Mouse (Mus musculus): ENCODE results near the gene Cdc20b. TPM values are rescaled to one million over a fixed set of nuclear protein-coding genes. Genes with fewer than 3 reads are reported as not detected.

Gene Cdc20b
- polyA plus RNA-seq, 1 experiment from 2014 or later: 0.52 TPM

- Histone ChIP-seq H3K4me2 (no peak overlapping the region), H3K9ac (no peak overlapping the region), H3K27me3 (no peaks in the 10 kb centered on the region), H3K36me3 (no peaks in the 10 kb centered on the region), H3K27ac (replicated peaks) (no peak overlapping the region), H3K9me3 (no peaks in the 10 kb centered on the region), H3K4me3 (no peak overlapping the region), H3K4me1 (replicated peaks) (no peaks in the 10 kb centered on the region)
- 43% methylated on average over 9 of the region's 9 CpGs for WGBS
- no peak for ATAC-seq (ENCODE audit: low FRiP score, low read depth)
Measured at GRCm38 (mm10) chr13:113079021-113079420, 44.1 kb downstream of the Cdc20b start.

- Histone ChIP-seq H3K27me3 (no peaks in the 10 kb centered on the region), H3K9ac (no peak overlapping the region), H3K27ac (replicated peaks) (no peak overlapping the region), H3K4me1 (replicated peaks) (no peaks in the 10 kb centered on the region), H3K4me3 (no peak overlapping the region), H3K36me3 (no peaks in the 10 kb centered on the region), H3K9me3 (no peaks in the 10 kb centered on the region), H3K4me2 (no peak overlapping the region)
- ATAC-seq (ENCODE audit: low FRiP score, low read depth): no peak
- WGBS: 32% methylated on average over 1 of the region's 1 CpGs
Measured at GRCm38 (mm10) chr13:113082101-113082500, 47.2 kb downstream of the Cdc20b start.

- no peak overlapping the region for H3K4me3 ChIP-seq
- WGBS: 82% methylated on average over 5 of the region's 5 CpGs
- no peak overlapping the region for H3K4me2 ChIP-seq
- no peak for ATAC-seq (ENCODE audit: low FRiP score, low read depth)
- H3K9me3 ChIP-seq: no peaks in the 10 kb centered on the region
- H3K4me1 ChIP-seq (replicated peaks): no peaks in the 10 kb centered on the region
- H3K27ac ChIP-seq (replicated peaks): no peak overlapping the region
- H3K27me3 ChIP-seq: no peaks in the 10 kb centered on the region
- no peaks in the 10 kb centered on the region for H3K36me3 ChIP-seq
- H3K9ac ChIP-seq: no peak overlapping the region
Measured at GRCm38 (mm10) chr13:113084732-113085131, 49.8 kb downstream of the Cdc20b start.

GRCm38 (mm10) chr13:113087226-113088017 lies 52.5 kb downstream of the Cdc20b start:
- no peaks in the 10 kb centered on the region for H3K36me3 ChIP-seq
- H3K27ac ChIP-seq (replicated peaks): no peak overlapping the region
- no peak overlapping the region for H3K4me3 ChIP-seq
- no peak overlapping the region for H3K9ac ChIP-seq
- ATAC-seq (ENCODE audit: low FRiP score, low read depth): no peak
- no peaks in the 10 kb centered on the region for H3K4me1 ChIP-seq (replicated peaks)
- no peak overlapping the region for H3K4me2 ChIP-seq
- WGBS: 88% methylated on average over 13 of the region's 13 CpGs
- H3K27me3 ChIP-seq: no peaks in the 10 kb centered on the region
- no peaks in the 10 kb centered on the region for H3K9me3 ChIP-seq

GRCm38 (mm10) chr13:113090489-113090888 lies 55.6 kb downstream of the Cdc20b start:
- 83% methylated on average over 8 of the region's 8 CpGs for WGBS

GRCm38 (mm10) chr13:113094618-113095017 lies 59.7 kb downstream of the Cdc20b start:
- no peak for ATAC-seq (ENCODE audit: low FRiP score, low read depth)
- H3K27ac ChIP-seq (replicated peaks): no peak overlapping the region
- no peaks in the 10 kb centered on the region for H3K9me3 ChIP-seq
- no peaks in the 10 kb centered on the region for H3K36me3 ChIP-seq
- 92% methylated on average over 1 of the region's 1 CpGs for WGBS
- 0 out of 2 replicates have a peak, but pooled peaks cover 3% of the 10 kb centered on the region for H3K4me1 ChIP-seq (replicated peaks)
- no peak overlapping the region for H3K4me2 ChIP-seq
- no peaks in the 10 kb centered on the region for H3K27me3 ChIP-seq
- no peak overlapping the region for H3K9ac ChIP-seq
- no peak overlapping the region for H3K4me3 ChIP-seq

More at GRCm38 (mm10) chr13:113090489-113090888, 55.6 kb downstream of the Cdc20b start:
- H3K27me3 ChIP-seq: no peaks in the 10 kb centered on the region
- no peak overlapping the region for H3K27ac ChIP-seq (replicated peaks)
- no peak for ATAC-seq (ENCODE audit: low FRiP score, low read depth)
- H3K9me3 ChIP-seq: no peaks in the 10 kb centered on the region
- no peak overlapping the region for H3K9ac ChIP-seq
- H3K4me1 ChIP-seq (replicated peaks): no peaks in the 10 kb centered on the region
- H3K4me2 ChIP-seq: no peak overlapping the region
- H3K36me3 ChIP-seq: no peaks in the 10 kb centered on the region
- H3K4me3 ChIP-seq: no peak overlapping the region

GRCm38 (mm10) chr13:113097011-113097410 lies 62.1 kb downstream of the Cdc20b start:
- Histone ChIP-seq H3K4me3 (no peak overlapping the region), H3K27me3 (no peaks in the 10 kb centered on the region)
- WGBS: 64% methylated on average over 3 of the region's 3 CpGs

GRCm38 (mm10) chr13:113098406-113098805 lies 63.5 kb downstream of the Cdc20b start:
- Histone ChIP-seq H3K27me3 (no peaks in the 10 kb centered on the region), H3K9me3 (no peaks in the 10 kb centered on the region), H3K36me3 (no peaks in the 10 kb centered on the region), H3K4me1 (replicated peaks) (0 out of 2 replicates have a peak, but pooled peaks cover 3% of the 10 kb centered on the region), H3K4me2 (no peak overlapping the region), H3K4me3 (no peak overlapping the region), H3K9ac (no peak overlapping the region), H3K27ac (replicated peaks) (no peak overlapping the region)
- no peak for ATAC-seq (ENCODE audit: low FRiP score, low read depth)
- 95% methylated on average over 2 of the region's 2 CpGs for WGBS

More at GRCm38 (mm10) chr13:113097011-113097410, 62.1 kb downstream of the Cdc20b start:
- Histone ChIP-seq H3K27ac (replicated peaks) (no peak overlapping the region), H3K9ac (no peak overlapping the region), H3K36me3 (no peaks in the 10 kb centered on the region), H3K4me2 (no peak overlapping the region), H3K9me3 (no peaks in the 10 kb centered on the region), H3K4me1 (replicated peaks) (0 out of 2 replicates have a peak, but pooled peaks cover 3% of the 10 kb centered on the region)
- ATAC-seq (ENCODE audit: low FRiP score, low read depth): no peak

- 0 out of 2 replicates have a peak, but pooled peaks cover 3% of the 10 kb centered on the region for H3K4me1 ChIP-seq (replicated peaks)
- no peaks in the 10 kb centered on the region for H3K9me3 ChIP-seq
- 89% methylated on average over 6 of the region's 6 CpGs for WGBS
- H3K27ac ChIP-seq (replicated peaks): no peak within 1 kb of the TSS
- H3K4me3 ChIP-seq: no peak within 1 kb of the TSS
- no peaks in the 10 kb centered on the region for H3K36me3 ChIP-seq
- no peaks in the 10 kb centered on the region for H3K27me3 ChIP-seq
- no peak within 1 kb of the TSS for H3K9ac ChIP-seq
- ATAC-seq (ENCODE audit: low FRiP score, low read depth): no peak
- H3K4me2 ChIP-seq: no peak within 1 kb of the TSS
Measured at GRCm38 (mm10) chr13:113100879-113101278, 66.0 kb downstream of the Cdc20b start, which contains the start of gene Gzma. Gene Gzma, minus strand, starts transcription at chr13:113100981.

GRCm38 (mm10) chr13:113101804-113102203 lies 66.9 kb downstream of the Cdc20b start:
- 0 out of 2 replicates have a peak, but pooled peaks cover 3% of the 10 kb centered on the region for H3K4me1 ChIP-seq (replicated peaks)
- 85% methylated on average over 10 of the region's 10 CpGs for WGBS
- H3K36me3 ChIP-seq: no peaks in the 10 kb centered on the region
- no peak overlapping the region for H3K9ac ChIP-seq
- no peaks in the 10 kb centered on the region for H3K27me3 ChIP-seq
- no peak overlapping the region for H3K4me3 ChIP-seq
- no peak overlapping the region for H3K4me2 ChIP-seq
- no peak for ATAC-seq (ENCODE audit: low FRiP score, low read depth)
- H3K9me3 ChIP-seq: no peaks in the 10 kb centered on the region
- H3K27ac ChIP-seq (replicated peaks): no peak overlapping the region

- Histone ChIP-seq H3K9me3 (no peaks in the 10 kb centered on the region), H3K4me3 (no peak overlapping the region), H3K27me3 (no peaks in the 10 kb centered on the region), H3K36me3 (no peaks in the 10 kb centered on the region), H3K9ac (no peak overlapping the region), H3K4me2 (no peak overlapping the region), H3K27ac (replicated peaks) (no peak overlapping the region), H3K4me1 (replicated peaks) (no peaks in the 10 kb centered on the region)
- 92% methylated on average over 10 of the region's 10 CpGs for WGBS
- ATAC-seq (ENCODE audit: low FRiP score, low read depth): no peak
Measured at GRCm38 (mm10) chr13:113104759-113105158, 69.8 kb downstream of the Cdc20b start.

- Histone ChIP-seq H3K4me2 (no peak overlapping the region), H3K36me3 (no peaks in the 10 kb centered on the region), H3K27ac (replicated peaks) (no peak overlapping the region), H3K4me1 (replicated peaks) (no peaks in the 10 kb centered on the region), H3K9me3 (no peaks in the 10 kb centered on the region), H3K4me3 (no peak overlapping the region), H3K27me3 (no peaks in the 10 kb centered on the region), H3K9ac (no peak overlapping the region)
- 54% methylated on average over 4 of the region's 4 CpGs for WGBS
- no peak for ATAC-seq (ENCODE audit: low FRiP score, low read depth)
Measured at GRCm38 (mm10) chr13:113118977-113119376, 84.1 kb downstream of the Cdc20b start.
